ENCODE assay signal across 22 mouse cellular contexts in genomic region chr19:57521721-57522120, GRCm38 (mm10).
A peak's percentile ranks its signal among the peaks of the same experiment; 100 is the strongest.
DNase-seq lines count a peak whose midpoint lies in the region; ATAC-seq and TF ChIP-seq lines count a peak whose summit lies in the region.
"Had no signal": no experiment of that assay in that cellular context is flagged by ENCODE, and none has a peak within 500 bp of the region (broad histone marks: within the 10 kb centered on the region; RNA-seq: fewer than 3 reads in every experiment).

No protein-coding gene starts in this region.

- H3K9ac ChIP-seq in forebrain, embryonic 13.5 days = no peak overlapping the region
- H3K9ac ChIP-seq in hindbrain, postnatal 0 days (replicated peaks; ENCODE audit: low read length) = no peak overlapping the region
- no peak overlapping the region for H3K9ac ChIP-seq in hindbrain, embryonic 11.5 days (ENCODE audit: low read depth, low read length)
- H3K9ac ChIP-seq: embryonic facial prominence, embryonic 15.5 days; heart, embryonic 13.5 days; hindbrain, embryonic 14.5 days; liver, embryonic 12.5 days; lung, embryonic 15.5 days; neural tube, embryonic 15.5 days had no signal

- no peak for TF ChIP-seq CTCF in hindbrain, postnatal 0 days (IDR thresholded peaks at IDR 0.05; ENCODE audit: low read depth)

- ATAC-seq in forebrain, embryonic 13.5 days = peak; percentile 10; the same call in 1 of the 2 replicates
- peak; percentile 59 for ATAC-seq in hindbrain, postnatal 0 days
- no peak for ATAC-seq in hindbrain, embryonic 11.5 days (ENCODE audit: low FRiP score)
- ATAC-seq: liver, embryonic 12.5 days had no signal

- H3K4me1 ChIP-seq in forebrain, embryonic 13.5 days = 0 out of 2 replicates have a peak, but pooled peaks cover 6% of the 10 kb centered on the region
- peaks cover 11% of the 10 kb centered on the region for H3K4me1 ChIP-seq in forebrain, embryonic 10.5 days
- H3K4me1 ChIP-seq in hindbrain, postnatal 0 days (ENCODE audit: insufficient read depth, low read length) = no peaks in the 10 kb centered on the region
- no peaks in the 10 kb centered on the region for H3K4me1 ChIP-seq in hindbrain, embryonic 11.5 days (replicated peaks; ENCODE audit: control insufficient read depth, insufficient read depth, low read length)
- H3K4me1 ChIP-seq: heart, embryonic 13.5 days; liver, embryonic 12.5 days; lung, embryonic 15.5 days; neural tube, embryonic 15.5 days had no signal

- H3K27ac ChIP-seq in forebrain, embryonic 13.5 days = no peak overlapping the region
- no peak overlapping the region for H3K27ac ChIP-seq in forebrain, embryonic 10.5 days
- H3K27ac ChIP-seq in hindbrain, postnatal 0 days = no peak overlapping the region
- no peak overlapping the region for H3K27ac ChIP-seq in hindbrain, embryonic 11.5 days (ENCODE audit: low read depth, low read length)
- H3K27ac ChIP-seq: embryonic facial prominence, embryonic 15.5 days; heart, embryonic 13.5 days; hindbrain, embryonic 14.5 days; limb, embryonic 10.5 days; liver, embryonic 12.5 days; lung, embryonic 15.5 days; midbrain, embryonic 10.5 days; neural tube, embryonic 15.5 days had no signal

- H3K4me2 ChIP-seq in forebrain, embryonic 13.5 days = no peak overlapping the region
- no peak overlapping the region for H3K4me2 ChIP-seq in hindbrain, postnatal 0 days (ENCODE audit: low read depth, low read length)
- no peak overlapping the region for H3K4me2 ChIP-seq in hindbrain, embryonic 11.5 days (replicated peaks; ENCODE audit: low read depth, low read length)
- H3K4me2 ChIP-seq: embryonic facial prominence, embryonic 15.5 days; heart, embryonic 13.5 days; hindbrain, embryonic 14.5 days; liver, embryonic 12.5 days; lung, embryonic 15.5 days; neural tube, embryonic 15.5 days had no signal

- no peaks in the 10 kb centered on the region for H3K27me3 ChIP-seq in forebrain, embryonic 13.5 days
- no peaks in the 10 kb centered on the region for H3K27me3 ChIP-seq in forebrain, embryonic 10.5 days (ENCODE audit: poor library complexity, severe bottlenecking)
- no peaks in the 10 kb centered on the region for H3K27me3 ChIP-seq in hindbrain, postnatal 0 days (ENCODE audit: insufficient read depth, low read length)
- H3K27me3 ChIP-seq in hindbrain, embryonic 11.5 days (ENCODE audit: control insufficient read depth, insufficient read depth, low read length) = no peaks in the 10 kb centered on the region
- H3K27me3 ChIP-seq: embryonic facial prominence, embryonic 15.5 days; heart, embryonic 13.5 days; liver, embryonic 12.5 days; lung, embryonic 15.5 days; neural tube, embryonic 15.5 days had no signal

- no peaks in the 10 kb centered on the region for H3K36me3 ChIP-seq in forebrain, embryonic 13.5 days (ENCODE audit: poor library complexity, severe bottlenecking)
- H3K36me3 ChIP-seq in forebrain, embryonic 10.5 days (replicated peaks) = no peaks in the 10 kb centered on the region
- H3K36me3 ChIP-seq in hindbrain, postnatal 0 days (ENCODE audit: insufficient read depth, low read length) = no peaks in the 10 kb centered on the region
- H3K36me3 ChIP-seq in hindbrain, embryonic 11.5 days (ENCODE audit: control insufficient read depth, insufficient read depth, low read length) = no peaks in the 10 kb centered on the region
- H3K36me3 ChIP-seq: embryonic facial prominence, embryonic 15.5 days; heart, embryonic 13.5 days; limb, embryonic 10.5 days; liver, embryonic 12.5 days; lung, embryonic 15.5 days; midbrain, embryonic 10.5 days; neural tube, embryonic 15.5 days had no signal

- H3K4me3 ChIP-seq in forebrain, embryonic 13.5 days = no peak overlapping the region
- no peak overlapping the region for H3K4me3 ChIP-seq in forebrain, embryonic 10.5 days
- no peak overlapping the region for H3K4me3 ChIP-seq in hindbrain, postnatal 0 days (ENCODE audit: low read length)
- no peak overlapping the region for H3K4me3 ChIP-seq in hindbrain, embryonic 11.5 days (ENCODE audit: low read depth, low read length)
- H3K4me3 ChIP-seq: embryonic facial prominence, embryonic 15.5 days; heart, embryonic 13.5 days; limb, embryonic 10.5 days; liver, embryonic 12.5 days; lung, embryonic 15.5 days; midbrain, embryonic 10.5 days; neural tube, embryonic 15.5 days had no signal

- DNase-seq in forebrain, embryonic 10.5 days (ENCODE audit: extremely low spot score, low spot score) = no peak
- DNase-seq in hindbrain, postnatal 0 days (ENCODE audit: low spot score) = no peak
- DNase-seq in hindbrain, embryonic 11.5 days (ENCODE audit: low spot score) = no peak
- peak; percentile 45 for DNase-seq in ovary, postnatal 36 days (ENCODE audit: low spot score)
- DNase-seq in ovary, postnatal 10 days (ENCODE audit: low spot score) = no peak
- DNase-seq in skeletal muscle tissue, adult 2 months (ENCODE audit: low read depth, low spot score) = peak; percentile 13
- DNase-seq in c-Kit-positive CD71-positive TER-119-positive erythroid progenitor cells, embryonic 14.5 days (ENCODE audit: low spot score) = no peak
- DNase-seq: adrenal gland, adult 2 months; cerebellum, adult 9-10 months; gastrocnemius, postnatal 10 days; kidney, adult 11 months; kidney, postnatal 25 days; thymus, postnatal 14 days had no signal

- H3K9me3 ChIP-seq in forebrain, embryonic 13.5 days (replicated peaks) = no peaks in the 10 kb centered on the region
- H3K9me3 ChIP-seq in forebrain, embryonic 10.5 days = no peaks in the 10 kb centered on the region
- no peaks in the 10 kb centered on the region for H3K9me3 ChIP-seq in hindbrain, postnatal 0 days (ENCODE audit: low read length)
- H3K9me3 ChIP-seq in hindbrain, embryonic 11.5 days (ENCODE audit: control insufficient read depth, low read length) = no peaks in the 10 kb centered on the region
- H3K9me3 ChIP-seq: embryonic facial prominence, embryonic 15.5 days; heart, embryonic 13.5 days; limb, embryonic 10.5 days; liver, embryonic 12.5 days; lung, embryonic 15.5 days; midbrain, embryonic 10.5 days; neural tube, embryonic 15.5 days had no signal

Comparison
In these comparisons a context has a peak if more than half of its experiments do, and no peak if none do; other contexts are left out.
1. DNase-seq: peak in ovary, postnatal 36 days (single experiment) and skeletal muscle tissue, adult 2 months (single experiment); none in forebrain, embryonic 10.5 days (single experiment), hindbrain, postnatal 0 days (single experiment), hindbrain, embryonic 11.5 days (single experiment), ovary, postnatal 10 days (single experiment) and c-Kit-positive CD71-positive TER-119-positive erythroid progenitor cells, embryonic 14.5 days (single experiment).